Mouse (Mus musculus) liver, postnatal 0 days (tissue): ENCODE results near the gene Lrg1. TPM values are rescaled to one million over a fixed set of nuclear protein-coding genes. Genes with fewer than 3 reads are reported as not detected.

ENCODE experiments used
- ATAC-seq: fragments of 200-750 bp; cut with Nextera tagmentation; 2 replicates; pipeline ENCODE4 v1.8.0; 2017; ENCODE audit warnings: mild to moderate bottlenecking, moderate library complexity
- DNase-seq: peaks from one replicate; pipeline ENCODE4 v3.0.0-alpha.2; 2016
- H3K27ac ChIP-seq: fragments of 300-500 bp; sonication (generic); 2 replicates; pipeline ENCODE4 v1.5.1; 2014; ENCODE audit warnings: antibody characterized with exemption, moderate library complexity, mild to moderate bottlenecking, low read depth
- H3K27me3 ChIP-seq: fragments of 300-500 bp; sonication (generic); 2 replicates; pipeline ENCODE4 v1.6.1; 2014; ENCODE audit warnings: low read length, control low read depth, mixed read lengths; ENCODE audit not compliant: insufficient read depth
- H3K36me3 ChIP-seq: fragments of 300-500 bp; sonication (generic); replicated peaks from 2 replicates; pipeline ENCODE4 v1.6.1; 2014; ENCODE audit warnings: mild to moderate bottlenecking, control low read depth, low read length, moderate library complexity, mixed read lengths; ENCODE audit not compliant: insufficient read depth
- H3K4me1 ChIP-seq: fragments of 300-500 bp; sonication (generic); 2 replicates; pipeline ENCODE4 v1.6.1; 2014; ENCODE audit warnings: antibody characterized with exemption, mild to moderate bottlenecking, control low read depth; ENCODE audit not compliant: insufficient read depth
- H3K4me2 ChIP-seq: fragments of 300-500 bp; sonication (generic); 2 replicates; pipeline ENCODE4 v1.6.1; 2014; ENCODE audit warnings: low read depth, mild to moderate bottlenecking, low read length, moderate library complexity, mixed read lengths
- H3K4me3 ChIP-seq: fragments of 300-500 bp; sonication (generic); 2 replicates; pipeline ENCODE4 v1.5.1; 2014; ENCODE audit warnings: low read depth, low read length
- H3K9ac ChIP-seq: fragments of 300-500 bp; sonication (generic); replicated peaks from 2 replicates; pipeline ENCODE4 v1.6.1; 2014; ENCODE audit warnings: mild to moderate bottlenecking, moderate library complexity
- H3K9me3 ChIP-seq: fragments of 300-500 bp; sonication (generic); 2 replicates; pipeline ENCODE4 v1.6.1; 2016; ENCODE audit warnings: mild to moderate bottlenecking, control low read depth, low read length, mixed read lengths
- CTCF ChIP-seq: sonication (generic); IDR thresholded peaks from 2 replicates; pipeline ENCODE4 v1.5.1; 2016; ENCODE audit warnings: antibody characterized with exemption, low read depth
- EP300 ChIP-seq: IDR thresholded peaks from 2 replicates; pipeline ENCODE4 v1.6.1; 2016; ENCODE audit warnings: antibody characterized with exemption, low read depth, mild to moderate bottlenecking
- WGBS: fragments of 180-500 bp; shearing (Covaris S2); extraction: QIAGEN DNeasy Blood & Tissue Kit; methylation state at CpG from one replicate; pipeline ENCODE4 v1.1.7; 2014; ENCODE audit not compliant: insufficient replicate concordance; 5-methylcytosine and 5-hydroxymethylcytosine counted together
- polyA plus RNA-seq: library from polyadenylated mRNA; unstranded; fragments of >200 nt; fragmentation: Nextera tagmentation; extraction: Ambion mirVana; gene quantifications from 2 replicates; pipeline ENCODE4 v1.2.1, GENCODE M21; 2015

The Lrg1 gene
- polyA plus RNA-seq, 1 experiment from 2014 or later, result 269 TPM

DNA sequence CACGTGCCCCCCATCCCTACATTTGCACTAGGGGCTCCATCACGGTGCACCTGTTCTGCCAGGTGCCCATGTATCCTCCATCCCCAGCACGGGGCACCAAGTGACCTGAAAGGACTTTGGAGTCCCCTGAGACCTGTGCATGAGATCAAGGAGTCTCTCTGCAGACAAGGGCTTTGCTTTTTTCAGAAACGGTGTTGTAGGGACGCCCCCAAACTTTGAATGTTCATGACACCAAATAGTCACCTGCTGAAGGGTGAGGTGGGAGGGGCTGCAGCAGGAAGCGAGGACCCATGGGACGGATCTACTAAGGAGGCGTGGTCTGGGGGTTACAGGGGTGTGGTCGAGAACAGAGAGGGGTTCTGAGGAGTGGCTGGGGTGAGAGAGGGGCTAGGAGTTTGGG lies 26.5 kb upstream of the Lrg1 start:
- ATAC-seq (no peak), DNase-seq (no peak)
- Histone ChIP-seq H3K27ac (no peak overlapping the region), H3K4me3 (no peak overlapping the region), H3K4me2 (no peak overlapping the region), H3K27me3 (peaks cover 42% of the 10 kb centered on the region), H3K9ac (no peak overlapping the region), H3K4me1 (peaks cover 4% of the 10 kb centered on the region; the same call in 1 of the 2 replicates), H3K9me3 (no peaks in the 10 kb centered on the region), H3K36me3 (no peaks in the 10 kb centered on the region)
- WGBS, result 26% methylated on average over 9 of the region's 9 CpGs
- TF ChIP-seq EP300 (no peak), CTCF (no peak)

DNA sequence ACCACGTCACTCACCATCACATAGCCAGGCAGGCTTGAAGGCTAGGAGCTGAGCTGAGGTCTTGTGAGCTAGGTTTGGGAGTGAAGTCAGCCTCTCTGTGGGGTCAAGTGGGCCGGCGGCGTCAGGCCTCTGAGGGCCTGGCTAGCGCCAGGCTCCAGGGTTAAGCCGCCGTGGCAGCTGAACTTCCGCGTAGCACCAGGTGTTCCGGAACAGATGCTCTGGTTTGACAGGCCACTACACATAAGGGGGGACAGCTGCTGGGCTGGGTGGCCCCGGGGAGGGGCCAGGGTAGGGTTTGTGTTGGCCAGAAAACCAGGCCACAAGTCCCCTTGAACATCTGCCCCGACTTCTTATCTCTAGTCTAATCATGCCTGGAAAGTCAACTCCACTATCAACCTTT lies 25.6 kb upstream of the Lrg1 start:
- Histone ChIP-seq H3K9ac (no peak overlapping the region), H3K9me3 (no peaks in the 10 kb centered on the region), H3K27ac (no peak overlapping the region), H3K4me2 (no peak overlapping the region), H3K4me1 (peaks cover 4% of the 10 kb centered on the region; the same call in 1 of the 2 replicates), H3K36me3 (no peaks in the 10 kb centered on the region), H3K27me3 (peaks cover 49% of the 10 kb centered on the region), H3K4me3 (no peak overlapping the region)
- no peak for TF ChIP-seq CTCF
- TF ChIP-seq EP300, result no peak
- WGBS, result 52% methylated on average over 12 of the region's 12 CpGs
- no peak for DNase-seq
- no peak; the same call in 1 of the 2 replicates for ATAC-seq

- no peak for DNase-seq
- no peak for ATAC-seq
- no peaks in the 10 kb centered on the region for H3K36me3 ChIP-seq
- no peak overlapping the region for H3K4me3 ChIP-seq
- 41% methylated on average over 9 of the region's 9 CpGs for WGBS
- TF ChIP-seq CTCF (no peak), EP300 (no peak)
- peaks cover 62% of the 10 kb centered on the region for H3K27me3 ChIP-seq
- no peak overlapping the region for H3K9ac ChIP-seq
- no peak overlapping the region for H3K27ac ChIP-seq
- peaks cover 15% of the 10 kb centered on the region for H3K4me1 ChIP-seq
- no peak overlapping the region for H3K4me2 ChIP-seq
- H3K9me3 ChIP-seq, result no peaks in the 10 kb centered on the region
Measured at GRCm38 (mm10) chr17:56146131-56146530, 24.3 kb upstream of the Lrg1 start.

GRCm38 (mm10) chr17:56144546-56144945 lies 22.7 kb upstream of the Lrg1 start:
- no peak for DNase-seq
- peaks cover 23% of the 10 kb centered on the region for H3K4me1 ChIP-seq
- H3K27me3 ChIP-seq, result peaks cover 70% of the 10 kb centered on the region
- H3K36me3 ChIP-seq, result no peaks in the 10 kb centered on the region
- H3K4me2 ChIP-seq, result no peak overlapping the region
- ATAC-seq, result no peak
- WGBS, result 65% methylated on average over 9 of the region's 9 CpGs
- H3K27ac ChIP-seq, result no peak overlapping the region
- no peak overlapping the region for H3K4me3 ChIP-seq
- no peaks in the 10 kb centered on the region for H3K9me3 ChIP-seq
- H3K9ac ChIP-seq, result no peak overlapping the region
- TF ChIP-seq EP300, result no peak
- no peak for TF ChIP-seq CTCF

DNA sequence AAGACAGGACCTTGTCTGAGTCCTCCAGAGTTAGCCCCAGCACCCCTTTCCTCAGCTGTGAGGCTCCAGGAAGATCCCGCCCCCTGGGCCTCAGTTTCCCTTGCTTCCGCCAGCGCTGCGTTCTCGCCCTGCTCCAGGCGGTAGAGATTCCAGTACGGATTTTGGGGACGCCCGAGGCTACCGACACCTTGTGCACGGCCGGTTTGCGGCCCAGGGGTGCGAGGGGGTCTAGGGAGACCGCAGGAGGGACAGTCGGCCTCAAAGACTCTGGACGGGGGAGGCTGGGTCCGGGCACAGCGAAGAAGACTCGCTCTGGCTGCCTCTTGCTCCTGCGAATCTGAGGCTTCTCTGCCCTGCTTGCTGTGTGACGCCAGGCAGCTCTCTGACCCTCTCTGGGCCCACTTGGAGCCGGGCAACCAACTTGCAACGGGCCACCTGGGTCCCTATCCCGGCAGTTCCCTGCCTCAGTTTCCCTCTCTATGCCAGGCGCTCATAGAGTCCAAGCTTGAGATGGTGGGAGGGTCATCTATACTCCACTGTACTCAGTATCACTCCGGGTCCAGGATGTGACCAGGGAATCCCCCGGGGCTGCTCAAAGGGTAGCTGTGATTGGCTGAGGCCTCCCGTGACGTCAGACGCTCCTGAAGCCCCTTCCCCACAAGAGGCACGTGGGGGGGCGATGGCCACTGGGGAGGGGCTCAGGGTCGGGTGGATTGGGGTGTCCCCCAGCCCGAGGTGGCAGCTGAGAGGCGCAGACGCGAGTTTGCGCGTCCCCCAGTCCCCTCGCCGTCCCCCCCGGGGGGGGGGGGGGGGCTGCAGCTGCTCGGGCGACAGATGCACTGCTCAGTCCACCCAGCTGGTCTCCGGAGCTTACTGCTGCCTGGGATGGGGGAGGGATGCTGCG lies 20.2 kb upstream of the Lrg1 start:
- H3K4me1 ChIP-seq, result peaks cover 21% of the 10 kb centered on the region
- no peaks in the 10 kb centered on the region for H3K9me3 ChIP-seq
- H3K36me3 ChIP-seq, result no peaks in the 10 kb centered on the region
- no peak for DNase-seq
- no peak overlapping the region for H3K9ac ChIP-seq
- H3K4me2 ChIP-seq, result peak overlapping the region; percentile 58
- ATAC-seq, result no peak
- peaks cover 63% of the 10 kb centered on the region for H3K27me3 ChIP-seq
- 3% methylated on average over 41 of the region's 47 CpGs for WGBS
- no peak overlapping the region for H3K27ac ChIP-seq
- TF ChIP-seq CTCF, result no peak
- TF ChIP-seq EP300, result no peak
- 0 out of 2 replicates have a peak overlapping the region, but pooled peaks have one; percentile 10 for H3K4me3 ChIP-seq

DNA sequence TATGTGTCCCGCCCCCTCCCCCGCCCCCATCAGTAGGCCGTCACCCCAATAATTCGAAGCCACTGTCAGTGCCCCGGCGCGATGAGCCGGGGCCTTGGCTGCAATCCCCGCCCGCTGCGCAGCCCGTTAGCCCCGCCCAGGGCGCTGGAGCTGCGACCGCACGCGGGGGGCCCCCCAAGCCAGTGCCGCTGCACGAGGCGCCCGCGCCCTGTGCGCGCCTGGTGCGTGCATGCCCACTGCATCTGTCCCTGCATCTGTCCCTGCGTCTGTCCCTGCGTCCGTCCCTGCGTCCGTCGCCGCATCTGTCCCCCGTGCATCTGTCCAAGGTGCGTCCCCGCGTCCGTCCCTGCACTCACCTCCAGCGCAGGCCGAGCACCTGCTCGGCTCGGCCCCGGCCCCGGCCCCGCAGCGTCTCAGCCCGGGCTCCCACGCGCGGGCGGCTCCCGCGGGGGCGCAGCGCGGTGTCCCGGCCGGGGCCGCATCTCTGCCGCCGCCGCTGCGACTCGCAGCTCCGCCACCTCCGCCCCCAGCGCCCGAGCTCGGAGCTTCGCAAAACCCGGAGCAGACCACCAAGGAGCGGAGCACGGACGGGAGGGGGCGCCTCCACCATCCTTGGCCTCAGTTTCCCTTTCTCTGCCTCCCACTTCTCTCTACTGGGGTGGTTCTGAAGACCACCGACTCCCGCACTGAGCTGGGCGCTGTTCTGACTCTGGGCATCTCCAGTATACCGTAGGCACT lies 18.2 kb upstream of the Lrg1 start, which contains the start of gene Sema6b:
Gene Sema6b (minus strand): TSS at position 486 of the 738 bp plus-strand sequence.
- Histone ChIP-seq H3K4me1 (peaks cover 22% of the 10 kb centered on the region), H3K27me3 (peaks cover 58% of the 10 kb centered on the region), H3K9ac (peak within 1 kb of the TSS; percentile 21; the same call in 1 of the 2 replicates), H3K4me3 (peak within 1 kb of the TSS; percentile 49), H3K27ac (no peak within 1 kb of the TSS), H3K9me3 (no peaks in the 10 kb centered on the region), H3K4me2 (peak within 1 kb of the TSS; percentile 88), H3K36me3 (no peaks in the 10 kb centered on the region)
- DNase-seq (peak; percentile 60), ATAC-seq (peak; percentile 40)
- 2% methylated on average over 63 of the region's 79 CpGs for WGBS
- TF ChIP-seq EP300 (no peak), CTCF (no peak)
